Mouse (Mus musculus) ES-E14 (cell line): Measurements from ENCODE around the gene Gm20538.

Source experiments
- CHD2 ChIP-seq: IDR thresholded peaks from 2 replicates; pipeline ENCODE4 v1.6.1; 2014; ENCODE audit warnings: mild to moderate bottlenecking, low read depth, low read length, inconsistent platforms
- HCFC1 ChIP-seq: IDR thresholded peaks from 2 replicates; pipeline ENCODE4 v1.6.1; 2012; ENCODE audit warnings: low read length, inconsistent platforms, borderline replicate concordance; ENCODE audit not compliant: insufficient read depth
- MAFK ChIP-seq: IDR thresholded peaks from 2 replicates; pipeline ENCODE4 v1.6.1; 2014; ENCODE audit warnings: mild to moderate bottlenecking, low read depth, low read length, inconsistent platforms; ENCODE audit not compliant: insufficient read depth
- ZC3H11A ChIP-seq: IDR thresholded peaks from 2 replicates; pipeline ENCODE4 v1.6.1; 2012; ENCODE audit warnings: low read depth, mild to moderate bottlenecking, inconsistent platforms, low read length, borderline replicate concordance

GRCm38 (mm10) chr19:44537416-44537815 lies 15.2 kb downstream of the Gm20538 start:
- no peak for TF ChIP-seq HCFC1
- no peak for TF ChIP-seq ZC3H11A
- TF ChIP-seq MAFK, result no peak
- TF ChIP-seq CHD2, result no peak
